Mouse (Mus musculus) kidney, adult 18-20 months (tissue): ENCODE measurements around the gene Ptger3.
A peak's percentile ranks its signal among the peaks of the same experiment; 100 is the strongest.

Experiments
- DNase-seq: peaks from one replicate; pipeline ENCODE4 v3.0.0; 2021

The Ptger3 gene

GRCm38 (mm10) chr3:157597837-157598379 is 31.2 kb downstream of the Ptger3 start:
- no peak for DNase-seq

GRCm38 (mm10) chr3:157604684-157605410 is 38.2 kb downstream of the Ptger3 start:
- DNase-seq, result no peak

DNA sequence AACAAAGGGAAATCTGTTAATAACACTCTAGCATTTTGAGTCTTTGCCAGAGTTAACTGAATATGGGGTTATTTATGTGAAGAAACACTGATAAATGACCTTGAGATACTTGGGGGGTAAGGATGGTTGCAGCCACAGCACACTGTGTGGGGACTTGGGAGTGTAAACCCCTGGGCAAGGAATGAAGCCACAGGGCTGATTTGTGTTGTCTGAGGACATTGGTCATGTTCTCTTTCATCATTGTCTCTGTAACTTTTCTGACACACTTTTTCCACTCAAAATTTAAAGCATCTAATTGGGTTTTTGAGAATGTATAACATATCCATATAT is 38.7 kb downstream of the Ptger3 start:
- no peak for DNase-seq

DNA sequence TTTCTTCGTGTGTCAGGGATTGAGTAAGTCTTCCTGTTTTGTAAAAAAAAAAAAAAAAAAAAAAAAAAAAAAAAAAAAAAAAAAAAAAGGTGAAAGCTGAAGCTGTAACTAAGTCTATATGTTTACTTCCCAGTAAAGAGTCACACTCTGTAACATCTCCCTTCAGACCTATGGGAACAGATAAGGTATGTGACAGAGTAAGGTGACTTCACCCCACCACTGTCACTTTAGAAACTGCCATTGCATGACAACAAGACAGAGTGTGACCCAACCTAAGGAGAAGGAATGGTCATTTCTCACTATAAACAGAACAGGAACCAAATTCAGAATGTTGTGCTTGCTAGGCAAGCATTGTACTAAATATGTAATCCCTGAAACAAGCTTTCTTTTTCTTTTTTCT is 46.9 kb downstream of the Ptger3 start:
- DNase-seq, result no peak

- DNase-seq, result no peak
Observed at GRCm38 (mm10) chr3:157616949-157617348, 50.3 kb downstream of the Ptger3 start.

- no peak for DNase-seq
Observed at GRCm38 (mm10) chr3:157627407-157627806, 60.7 kb downstream of the Ptger3 start.

GRCm38 (mm10) chr3:157630671-157631070 is 64.0 kb downstream of the Ptger3 start:
- DNase-seq, result no peak

- DNase-seq, result no peak
Observed at GRCm38 (mm10) chr3:157631383-157631782, 64.7 kb downstream of the Ptger3 start.

DNA sequence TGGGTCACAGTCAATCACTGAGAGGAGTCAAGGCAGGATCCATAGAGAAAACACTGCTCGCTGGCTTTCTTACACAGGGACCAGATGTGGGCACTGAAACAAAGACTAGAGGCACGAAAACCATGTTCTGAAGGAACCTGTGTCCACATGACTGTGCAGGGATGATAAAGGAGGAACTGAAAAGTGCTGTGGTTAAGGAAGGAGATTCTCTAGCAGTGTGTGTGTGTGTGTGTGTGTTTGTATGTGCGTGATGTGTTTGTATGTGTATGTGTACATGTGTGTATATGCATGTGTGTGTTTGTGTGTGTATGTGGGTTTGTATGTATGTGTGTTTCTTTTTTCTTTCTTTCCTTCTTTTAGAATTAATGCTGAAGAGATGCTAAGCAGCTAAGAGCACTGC is 67.7 kb downstream of the Ptger3 start:
- no peak for DNase-seq

- DNase-seq, result no peak
Observed at GRCm38 (mm10) chr3:157635713-157636112, 69.0 kb downstream of the Ptger3 start.

GRCm38 (mm10) chr3:157636887-157637286 is 70.2 kb downstream of the Ptger3 start:
- no peak for DNase-seq

GRCm38 (mm10) chr3:157637341-157637740 is 70.6 kb downstream of the Ptger3 start:
- DNase-seq, result no peak

DNA sequence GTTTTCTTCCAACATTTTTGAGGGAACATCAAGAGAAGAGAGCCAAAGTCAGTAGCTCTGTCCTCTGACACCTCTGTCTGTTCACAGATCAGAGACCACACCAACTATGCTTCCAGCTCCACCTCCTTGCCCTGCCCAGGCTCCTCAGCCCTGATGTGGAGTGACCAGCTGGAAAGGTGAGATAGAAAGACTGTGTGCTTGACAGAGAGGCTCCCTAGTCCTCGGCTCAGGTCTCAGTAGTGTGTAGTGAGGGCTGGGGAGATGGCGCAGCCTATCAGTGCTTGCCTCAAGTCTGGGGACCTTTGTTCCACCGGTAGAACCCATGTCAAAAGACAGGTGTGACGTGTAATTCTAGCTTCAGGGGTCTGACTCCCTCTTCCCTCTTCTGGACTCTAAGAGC is 74.9 kb downstream of the Ptger3 start:
- no peak for DNase-seq

DNA sequence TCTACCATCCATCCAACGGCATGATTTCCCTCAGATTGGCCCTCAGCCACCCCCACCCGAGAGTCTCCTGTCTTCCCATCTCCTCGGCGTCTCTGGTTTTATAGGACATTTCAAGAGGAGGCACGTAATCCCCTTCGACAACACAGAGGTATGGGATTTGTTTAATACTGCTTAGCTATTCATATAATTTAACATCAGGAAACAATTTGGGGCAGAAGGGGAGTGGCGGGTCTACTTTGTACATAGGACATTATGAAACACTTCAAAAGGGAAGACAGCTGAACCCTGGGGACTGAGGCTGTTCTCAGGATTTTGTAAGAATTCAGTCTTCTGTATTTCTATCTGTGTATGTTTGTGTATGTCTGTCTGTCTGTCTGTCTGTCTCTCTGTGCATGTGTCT is 94.9 kb downstream of the Ptger3 start:
- DNase-seq, result no peak

- DNase-seq, result no peak
Observed at GRCm38 (mm10) chr3:157664486-157665041, 97.9 kb downstream of the Ptger3 start.

GRCm38 (mm10) chr3:157665471-157665870 is 98.8 kb downstream of the Ptger3 start:
- no peak for DNase-seq

- DNase-seq, result peak; percentile 18
Observed at GRCm38 (mm10) chr3:157666142-157666541, 99.5 kb downstream of the Ptger3 start.

- DNase-seq, result no peak
Observed at GRCm38 (mm10) chr3:157686105-157686504, 119.4 kb downstream of the Ptger3 start.

GRCm38 (mm10) chr3:157688419-157689162 is 121.9 kb downstream of the Ptger3 start:
- no peak for DNase-seq
